Mouse (Mus musculus): ENCODE measurements at regions not wholly inside any gene's neighbourhood (a gene's known extent, or its start where the extent isn't known, plus 50 kb on each side); places are given as distances from the start of the nearest gene placed in this dataset.

DNA sequence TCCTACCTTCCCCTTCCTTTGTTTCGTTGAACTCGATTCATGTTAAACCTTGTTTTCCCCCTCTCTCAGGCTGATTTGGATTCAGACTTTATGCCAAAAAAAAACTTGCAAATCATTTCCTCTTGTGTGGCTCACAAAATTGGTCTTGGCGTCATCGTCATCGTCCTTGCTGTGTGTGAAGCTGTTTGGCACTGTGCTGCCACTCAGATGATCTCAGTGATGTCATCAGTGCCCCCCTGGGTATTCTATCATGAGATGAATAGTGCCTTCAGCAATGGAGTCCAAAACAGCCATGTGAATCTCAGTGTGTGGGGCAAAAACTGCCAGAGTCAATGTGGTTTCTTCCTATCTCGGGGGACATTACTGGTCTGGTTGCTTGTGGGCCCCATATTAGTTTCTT lies 254.3 kb upstream of the Gadl1 start:
- H3K4me2 ChIP-seq: no peak overlapping the region
- H3K36me3 ChIP-seq (ENCODE audit: insufficient read depth): no peaks in the 10 kb centered on the region
- no peak overlapping the region for H3K27ac ChIP-seq (ENCODE audit: low read depth)
- H3K4me1 ChIP-seq (ENCODE audit: insufficient read depth): no peaks in the 10 kb centered on the region
- H3K9ac ChIP-seq: no peak overlapping the region
- no peaks in the 10 kb centered on the region for H3K9me3 ChIP-seq (ENCODE audit: low read depth, low read length)
- H3K4me3 ChIP-seq (ENCODE audit: low read depth, low read length): no peak overlapping the region
- no peak for ATAC-seq (ENCODE audit: insufficient read depth)
- WGBS: 88% methylated on average over 6 of the region's 6 CpGs
- H3K27me3 ChIP-seq (ENCODE audit: insufficient read depth, low read length): no peaks in the 10 kb centered on the region
- no peak for TF ChIP-seq CTCF (IDR thresholded peaks at IDR 0.05; ENCODE audit: low read depth)
- no peak for DNase-seq

DNA sequence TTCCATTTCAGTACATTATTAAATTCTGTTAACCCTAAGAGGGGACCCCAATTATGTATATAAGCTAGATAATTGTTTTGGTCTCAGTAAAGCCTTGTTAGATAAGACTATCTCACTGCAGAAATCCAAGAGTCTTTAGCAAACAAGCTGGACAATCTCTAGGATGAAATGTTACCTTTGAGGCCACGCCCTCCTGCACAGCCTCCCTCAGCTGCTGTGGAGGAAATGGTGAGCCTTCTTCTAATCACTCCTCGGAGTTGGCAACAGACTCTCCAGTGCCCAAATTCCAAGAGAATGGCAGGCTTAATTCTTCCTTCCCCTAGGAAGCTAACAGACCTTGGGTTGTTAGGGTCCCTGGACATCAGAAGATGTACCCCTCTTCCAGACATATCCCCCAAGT lies 252.7 kb upstream of the Gadl1 start:
- Histone ChIP-seq H3K4me2 (no peak overlapping the region), H3K36me3 (ENCODE audit: insufficient read depth) (no peaks in the 10 kb centered on the region), H3K9ac (no peak overlapping the region), H3K4me1 (ENCODE audit: insufficient read depth) (no peaks in the 10 kb centered on the region), H3K27me3 (ENCODE audit: insufficient read depth, low read length) (no peaks in the 10 kb centered on the region), H3K9me3 (ENCODE audit: low read depth, low read length) (no peaks in the 10 kb centered on the region), H3K27ac (ENCODE audit: low read depth) (no peak overlapping the region), H3K4me3 (ENCODE audit: low read depth, low read length) (no peak overlapping the region)
- WGBS: 44% methylated on average over 2 of the region's 2 CpGs
- no peak for ATAC-seq (ENCODE audit: insufficient read depth)
- DNase-seq: no peak
- TF ChIP-seq CTCF (IDR thresholded peaks at IDR 0.05; ENCODE audit: low read depth): no peak

DNA sequence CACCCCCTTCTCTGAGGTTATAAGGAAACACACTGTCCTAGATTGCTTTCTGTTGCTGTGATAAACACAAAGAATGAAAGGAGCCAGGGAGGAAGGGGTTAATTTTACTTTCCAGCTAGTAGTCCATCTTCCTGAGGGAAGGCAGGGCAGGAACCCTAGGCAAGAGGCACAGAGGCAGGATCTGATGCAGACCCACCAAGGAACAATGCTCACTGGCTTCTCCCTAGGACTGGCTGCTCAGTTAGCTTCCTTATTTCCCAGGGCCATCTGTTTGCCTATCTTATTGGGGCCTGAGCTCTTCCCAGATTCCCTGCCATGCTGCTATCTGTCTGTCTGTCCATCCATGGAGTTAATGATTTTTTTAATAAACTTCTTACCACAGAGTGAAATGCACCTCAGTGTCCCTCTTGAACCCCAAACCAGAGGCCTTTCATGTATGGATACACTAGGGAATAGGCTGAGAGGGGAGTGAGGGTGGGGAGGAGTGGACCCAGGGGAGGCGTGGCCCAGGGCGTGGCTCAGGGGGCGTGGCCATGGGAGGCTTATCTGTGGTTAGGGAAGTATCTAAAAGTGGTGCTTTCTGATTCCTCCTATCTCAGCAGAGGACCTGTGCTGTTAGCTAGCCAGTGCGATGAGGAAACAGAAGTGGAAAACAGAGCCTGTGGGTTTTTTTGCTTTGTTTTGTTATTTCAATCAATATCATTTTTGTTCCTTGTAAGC lies 252.1 kb upstream of the Gadl1 start:
- Histone ChIP-seq H3K27ac (ENCODE audit: low read depth) (no peak overlapping the region), H3K9ac (no peak overlapping the region), H3K4me1 (ENCODE audit: insufficient read depth) (no peaks in the 10 kb centered on the region), H3K9me3 (ENCODE audit: low read depth, low read length) (no peaks in the 10 kb centered on the region), H3K4me2 (no peak overlapping the region), H3K36me3 (ENCODE audit: insufficient read depth) (no peaks in the 10 kb centered on the region), H3K4me3 (ENCODE audit: low read depth, low read length) (no peak overlapping the region), H3K27me3 (ENCODE audit: insufficient read depth, low read length) (no peaks in the 10 kb centered on the region)
- no peak for DNase-seq
- TF ChIP-seq CTCF (IDR thresholded peaks at IDR 0.05; ENCODE audit: low read depth): no peak
- 36% methylated on average over 4 of the region's 4 CpGs for WGBS
- ATAC-seq (ENCODE audit: insufficient read depth): no peak

DNA sequence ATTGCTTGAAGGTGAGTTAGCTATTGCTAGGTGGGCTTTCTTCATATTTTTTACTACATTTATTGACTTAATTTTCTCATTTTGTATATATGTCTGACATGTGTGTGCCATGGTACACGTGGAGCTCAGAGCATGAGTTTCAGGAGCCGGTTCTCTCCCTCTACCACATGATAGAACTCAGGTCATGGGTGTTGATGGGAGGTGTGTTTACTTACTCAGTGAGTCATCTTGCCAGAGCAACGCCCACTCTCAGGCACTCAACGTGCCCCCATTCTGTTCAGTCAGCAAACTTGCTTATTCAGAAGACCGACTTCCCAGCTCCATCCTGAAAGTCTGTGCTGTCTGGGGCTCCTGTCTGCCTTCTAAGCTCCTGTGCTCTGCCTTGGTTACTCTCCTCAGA lies 250.8 kb upstream of the Gadl1 start:
- 67% methylated on average over 5 of the region's 5 CpGs for WGBS
- TF ChIP-seq CTCF (IDR thresholded peaks at IDR 0.05; ENCODE audit: low read depth): no peak
- Histone ChIP-seq H3K4me3 (ENCODE audit: low read depth, low read length) (no peak overlapping the region), H3K9ac (no peak overlapping the region), H3K9me3 (ENCODE audit: low read depth, low read length) (no peaks in the 10 kb centered on the region), H3K27ac (ENCODE audit: low read depth) (no peak overlapping the region), H3K4me1 (ENCODE audit: insufficient read depth) (no peaks in the 10 kb centered on the region), H3K27me3 (ENCODE audit: insufficient read depth, low read length) (no peaks in the 10 kb centered on the region), H3K36me3 (ENCODE audit: insufficient read depth) (no peaks in the 10 kb centered on the region), H3K4me2 (no peak overlapping the region)
- no peak for ATAC-seq (ENCODE audit: insufficient read depth)
- no peak for DNase-seq

DNA sequence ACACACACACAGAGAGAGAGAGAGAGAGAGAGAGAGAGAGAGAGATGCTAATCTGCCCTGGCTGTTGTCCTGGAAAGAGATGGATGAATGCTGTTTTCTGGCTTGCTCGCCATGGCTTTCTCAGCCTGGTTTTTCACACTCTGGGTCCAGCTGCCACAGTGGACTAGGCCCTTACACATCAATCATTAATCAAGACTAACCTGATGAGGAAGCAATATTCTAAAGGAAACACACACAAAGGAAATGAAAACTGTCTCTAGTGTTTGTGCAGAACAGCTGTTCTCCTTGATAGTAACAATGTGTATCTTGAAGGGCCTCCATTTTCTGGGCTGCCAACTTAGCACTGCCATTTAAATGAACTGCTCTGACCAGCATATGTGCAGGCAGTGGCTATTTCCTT lies 248.9 kb upstream of the Gadl1 start:
- Histone ChIP-seq H3K4me1 (ENCODE audit: insufficient read depth) (no peaks in the 10 kb centered on the region), H3K36me3 (ENCODE audit: insufficient read depth) (no peaks in the 10 kb centered on the region), H3K27me3 (ENCODE audit: insufficient read depth, low read length) (no peaks in the 10 kb centered on the region), H3K4me3 (ENCODE audit: low read depth, low read length) (no peak overlapping the region), H3K9ac (no peak overlapping the region), H3K27ac (ENCODE audit: low read depth) (no peak overlapping the region), H3K9me3 (ENCODE audit: low read depth, low read length) (no peaks in the 10 kb centered on the region), H3K4me2 (no peak overlapping the region)
- no peak for TF ChIP-seq CTCF (IDR thresholded peaks at IDR 0.05; ENCODE audit: low read depth)
- 76% methylated on average over 1 of the region's 1 CpGs for WGBS
- DNase-seq: no peak
- no peak for ATAC-seq (ENCODE audit: insufficient read depth)

DNA sequence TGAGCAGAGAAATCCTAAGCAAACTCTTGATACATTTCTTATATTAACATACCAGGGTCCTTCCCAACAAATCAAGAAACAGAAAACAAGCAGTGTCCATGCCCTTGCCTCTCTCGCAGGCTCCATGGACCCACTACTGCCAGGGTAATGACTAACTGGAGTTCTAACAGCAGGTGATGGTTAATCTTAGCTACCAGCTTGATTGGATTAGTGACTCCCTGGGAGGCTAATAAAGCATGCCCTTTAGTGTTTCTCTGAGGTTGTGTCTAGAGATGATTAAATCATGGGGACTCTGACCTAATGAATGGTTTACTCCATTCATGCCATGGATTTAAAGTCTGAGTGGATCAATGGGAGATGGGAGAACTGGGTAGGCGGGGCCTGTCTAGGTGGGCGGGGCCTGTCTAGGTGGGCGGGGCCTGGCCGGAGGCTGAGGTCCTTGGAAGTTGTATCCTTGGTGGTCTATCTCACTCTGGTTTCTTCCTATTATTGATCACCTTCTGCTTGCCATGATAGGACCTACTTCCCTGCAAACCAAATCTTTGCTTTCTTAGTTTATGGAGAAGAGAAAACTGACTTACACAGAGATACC lies 247.3 kb upstream of the Gadl1 start:
- DNase-seq (no peak), ATAC-seq (ENCODE audit: insufficient read depth) (no peak)
- Histone ChIP-seq H3K27me3 (ENCODE audit: insufficient read depth, low read length) (no peaks in the 10 kb centered on the region), H3K4me3 (ENCODE audit: low read depth, low read length) (no peak overlapping the region), H3K36me3 (ENCODE audit: insufficient read depth) (no peaks in the 10 kb centered on the region), H3K4me2 (no peak overlapping the region), H3K9me3 (ENCODE audit: low read depth, low read length) (no peaks in the 10 kb centered on the region), H3K27ac (ENCODE audit: low read depth) (no peak overlapping the region), H3K9ac (no peak overlapping the region), H3K4me1 (ENCODE audit: insufficient read depth) (0 out of 2 replicates have a peak, but pooled peaks cover 4% of the 10 kb centered on the region)
- no peak for TF ChIP-seq CTCF (IDR thresholded peaks at IDR 0.05; ENCODE audit: low read depth)
- 67% methylated on average over 5 of the region's 5 CpGs for WGBS

DNA sequence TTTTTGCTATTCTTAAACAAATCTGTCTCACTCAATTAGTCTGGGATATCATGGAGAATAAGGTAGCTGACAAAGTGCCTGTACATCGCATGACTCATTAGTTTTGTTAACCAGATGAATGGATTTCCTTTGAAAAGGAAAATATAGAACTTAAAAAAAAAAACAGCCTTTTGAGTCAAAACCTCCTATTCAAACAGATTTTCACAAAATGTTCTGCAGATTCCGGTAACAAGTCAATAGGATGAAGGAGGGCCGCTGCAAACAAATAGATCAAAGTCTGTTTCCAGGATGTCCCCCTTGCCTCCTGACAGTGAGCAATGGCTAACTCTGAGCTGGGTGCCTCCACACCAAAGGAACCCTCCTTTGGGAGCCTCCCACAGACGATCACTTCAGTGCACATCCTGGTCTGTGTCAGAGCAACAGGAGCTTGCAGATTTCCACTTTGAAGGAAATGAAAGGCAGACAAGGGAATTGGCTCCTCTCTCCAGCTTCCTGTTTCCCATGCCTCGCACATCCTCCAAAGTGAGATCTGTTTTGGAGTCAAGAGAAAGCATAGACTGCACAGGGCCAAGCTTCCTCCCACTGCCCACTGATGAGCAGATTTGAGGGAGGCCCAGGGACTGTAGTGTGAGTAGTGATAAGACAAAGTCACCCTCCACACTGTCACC lies 243.8 kb upstream of the Gadl1 start:
- H3K9me3 ChIP-seq (ENCODE audit: low read depth, low read length): no peaks in the 10 kb centered on the region
- no peak overlapping the region for H3K4me2 ChIP-seq
- peak; percentile 34 for DNase-seq
- H3K27ac ChIP-seq (ENCODE audit: low read depth): no peak overlapping the region
- WGBS: 26% methylated on average over 5 of the region's 5 CpGs
- H3K4me3 ChIP-seq (ENCODE audit: low read depth, low read length): no peak overlapping the region
- H3K4me1 ChIP-seq (ENCODE audit: insufficient read depth): 0 out of 2 replicates have a peak, but pooled peaks cover 4% of the 10 kb centered on the region
- H3K27me3 ChIP-seq (ENCODE audit: insufficient read depth, low read length): no peaks in the 10 kb centered on the region
- H3K36me3 ChIP-seq (ENCODE audit: insufficient read depth): no peaks in the 10 kb centered on the region
- ATAC-seq (ENCODE audit: insufficient read depth): no peak
- TF ChIP-seq CTCF (IDR thresholded peaks at IDR 0.05; ENCODE audit: low read depth): no peak
- no peak overlapping the region for H3K9ac ChIP-seq

Measured in lung, embryonic 14.5 days (tissue).